Mouse (Mus musculus) 3134 (cell line): Measurements from ENCODE around the gene Dazap1.

Experiments used
- DNase-seq: peaks from one replicate; pipeline ENCODE4 v3.0.0-alpha.2; 2011; ENCODE audit warnings: low spot score; ENCODE audit not compliant: insufficient read length; ENCODE audit errors: extremely low read depth

Gene Dazap1

DNA sequence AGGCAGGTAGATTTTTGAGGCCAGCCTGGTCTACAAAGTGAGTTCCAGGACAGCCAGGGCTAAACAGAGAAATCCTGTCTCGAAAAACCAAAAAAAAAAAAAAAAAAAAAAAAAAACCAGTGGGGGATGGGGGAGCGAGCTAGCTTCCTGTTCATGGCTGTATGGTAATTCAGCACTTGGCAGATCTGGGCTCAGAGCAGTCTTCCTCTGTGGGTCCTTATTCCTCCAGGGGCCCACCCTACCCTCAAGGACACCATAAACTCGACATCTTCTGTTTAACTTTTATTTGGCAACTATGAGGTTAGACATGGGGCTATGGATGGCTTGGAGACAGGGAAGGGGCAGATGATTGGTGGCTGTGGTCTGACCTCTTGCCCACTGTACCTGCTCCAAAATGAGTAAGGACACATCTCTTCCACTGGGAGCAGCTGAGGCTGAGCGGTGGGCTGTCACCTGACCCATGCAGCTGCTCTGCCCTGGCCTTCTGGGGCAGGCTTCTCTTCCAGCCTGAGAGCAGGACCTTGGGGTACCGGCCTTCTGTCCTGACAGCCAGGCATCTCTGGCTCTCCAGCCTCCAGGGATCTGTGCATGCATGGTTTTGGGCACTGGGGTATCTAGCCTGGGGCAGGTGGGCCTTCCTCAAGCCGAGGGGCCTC, 59.9 kb downstream of the Dazap1 start:
- DNase-seq = no peak

DNA sequence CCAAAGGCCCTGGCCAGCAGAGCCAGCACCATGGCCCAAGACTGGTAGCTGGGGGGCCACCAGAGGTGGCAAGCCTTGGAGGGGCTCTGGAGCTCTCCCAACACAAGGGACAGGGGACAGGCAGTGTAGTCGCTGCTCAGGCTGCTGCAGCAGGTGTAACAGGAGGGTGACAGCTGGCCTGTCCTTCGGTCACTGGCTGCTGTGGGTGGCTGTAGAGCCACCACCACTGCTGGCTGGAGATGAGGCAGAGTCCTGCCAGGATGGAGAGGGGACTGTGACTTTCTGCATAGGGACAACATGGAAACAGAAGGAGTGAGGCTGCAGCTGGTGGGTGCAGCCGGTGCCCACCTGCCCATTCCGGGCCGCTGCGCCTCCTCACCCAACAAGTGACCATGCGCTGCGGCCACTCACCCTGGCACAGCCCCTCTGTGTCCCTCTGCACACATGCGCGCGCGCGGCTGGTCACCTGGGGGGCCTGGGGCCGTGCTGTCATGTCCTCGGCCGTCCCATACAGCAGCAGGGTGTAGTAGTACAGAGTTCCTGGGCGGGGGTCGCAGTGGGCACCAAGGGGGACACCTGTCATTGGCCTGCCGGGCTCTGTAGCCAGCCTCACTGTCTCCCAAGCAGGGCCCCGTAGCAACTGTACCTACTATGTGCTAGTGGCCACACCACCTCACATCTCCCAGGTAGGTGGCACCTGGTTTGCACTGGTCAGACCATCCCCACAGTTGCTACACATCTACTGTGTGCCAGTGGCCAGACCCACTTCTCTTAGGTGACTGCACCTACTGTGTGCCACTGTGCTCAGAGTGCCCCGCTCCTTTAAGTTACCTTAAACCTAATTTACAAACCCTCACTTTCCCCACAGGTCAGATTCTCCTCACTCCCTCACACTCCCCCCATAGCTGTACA, 60.6 kb downstream of the Dazap1 start:
- DNase-seq = no peak

DNA sequence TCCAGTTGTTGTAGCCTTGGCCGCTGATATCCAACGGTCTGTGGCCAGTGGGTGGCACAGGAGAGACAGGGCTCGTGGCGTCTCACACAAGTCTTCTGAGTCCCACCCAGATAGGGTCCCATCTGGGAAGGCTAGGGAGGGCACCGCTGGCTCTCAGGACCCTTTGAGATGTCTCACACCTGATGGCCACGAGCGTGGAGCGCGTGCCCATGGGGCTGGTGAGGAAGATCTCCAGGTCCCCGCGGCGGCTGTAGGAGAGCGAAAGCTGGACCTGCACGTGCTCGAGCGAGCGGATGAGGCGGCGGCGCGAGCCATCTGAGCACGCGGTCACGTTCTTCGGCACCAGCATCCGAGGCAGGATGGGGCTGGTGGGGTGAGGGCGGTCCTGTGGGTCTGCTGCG, 61.5 kb downstream of the Dazap1 start:
- peak; percentile 74 for DNase-seq

DNA sequence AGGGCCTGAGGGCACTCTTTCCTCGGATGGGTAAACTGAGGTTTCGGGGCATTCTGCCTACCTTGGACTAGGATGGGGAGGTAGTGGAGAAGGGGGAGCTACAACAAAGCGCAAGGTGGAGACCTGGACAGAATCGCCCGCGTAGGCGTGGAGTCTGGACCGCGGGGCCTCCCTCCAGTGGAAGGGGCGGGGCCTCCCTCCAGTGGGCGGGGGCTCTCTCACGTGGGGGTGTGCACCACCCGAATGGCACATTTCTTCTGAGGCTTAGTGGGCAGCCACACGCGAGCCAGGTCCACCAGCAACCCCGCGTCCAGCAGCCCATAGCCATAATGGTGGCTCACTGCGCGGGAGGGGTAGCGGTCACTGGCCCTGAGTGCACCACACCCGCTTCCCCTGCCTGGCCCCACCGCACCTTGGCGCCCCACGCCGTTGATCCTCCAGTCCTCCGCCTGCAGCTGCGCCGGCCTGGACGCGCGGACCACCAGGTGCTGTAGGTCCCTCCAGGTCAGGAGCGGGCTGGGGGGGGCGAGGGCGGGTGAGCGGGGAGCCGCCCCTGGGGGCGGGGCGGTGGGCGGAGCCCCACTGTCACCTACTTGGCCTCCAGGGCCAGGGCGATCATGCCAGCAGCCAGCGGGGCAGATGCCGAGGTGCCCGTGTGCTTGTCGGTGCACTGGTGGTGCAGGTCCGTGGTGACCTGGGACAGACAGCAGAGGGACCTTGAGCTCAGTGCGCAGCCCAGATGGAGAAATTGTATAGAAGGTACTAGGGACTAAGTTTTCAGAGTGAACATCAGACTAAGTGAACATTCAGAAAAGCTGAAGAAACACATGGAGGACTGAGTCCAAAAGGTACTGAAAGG, 62.2 kb downstream of the Dazap1 start:
- peak; percentile 89 for DNase-seq

DNA sequence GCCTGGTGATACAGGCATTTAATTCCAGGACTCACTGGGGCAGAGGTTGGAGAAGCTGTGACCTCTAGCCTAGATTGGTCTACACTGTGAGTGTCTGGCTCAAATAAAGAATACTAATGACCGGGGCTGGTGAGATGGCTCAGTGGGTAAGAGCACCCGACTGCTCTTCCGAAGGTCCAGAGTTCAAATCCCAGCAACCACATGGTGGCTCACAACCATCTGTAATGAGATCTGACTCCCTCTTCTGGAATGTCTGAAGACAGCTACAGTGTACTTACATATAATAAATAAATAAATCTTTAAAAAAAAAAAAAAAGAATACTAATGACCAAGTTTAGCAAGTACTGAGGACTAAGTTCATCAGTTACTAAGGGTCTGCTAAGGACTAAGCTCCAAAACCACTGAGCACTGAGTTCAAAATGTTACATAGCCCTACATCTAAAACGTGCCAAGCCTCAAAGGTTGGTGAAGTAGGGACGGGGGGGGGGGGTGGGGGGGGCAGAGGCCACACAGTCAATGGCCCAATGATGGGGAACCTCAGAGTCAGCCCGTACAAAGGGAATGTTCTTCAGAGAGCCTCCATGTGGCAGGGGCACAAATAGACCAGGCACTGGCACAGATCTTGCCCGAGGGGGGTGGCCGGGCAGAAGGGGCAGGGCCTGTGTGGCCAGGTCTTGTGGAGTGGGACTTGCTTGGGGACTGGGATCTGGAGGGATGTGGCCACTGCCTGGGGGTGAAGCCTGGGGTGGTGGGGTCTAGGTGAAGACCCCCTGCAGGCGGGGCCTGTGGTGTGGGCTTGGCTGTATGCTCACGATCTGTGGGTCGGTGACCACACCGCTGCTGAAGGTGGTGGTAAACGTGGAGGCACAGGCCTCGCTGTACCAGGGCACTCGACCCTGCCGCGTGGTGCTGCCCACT, 63.1 kb downstream of the Dazap1 start:
- DNase-seq = peak; percentile 66

DNA sequence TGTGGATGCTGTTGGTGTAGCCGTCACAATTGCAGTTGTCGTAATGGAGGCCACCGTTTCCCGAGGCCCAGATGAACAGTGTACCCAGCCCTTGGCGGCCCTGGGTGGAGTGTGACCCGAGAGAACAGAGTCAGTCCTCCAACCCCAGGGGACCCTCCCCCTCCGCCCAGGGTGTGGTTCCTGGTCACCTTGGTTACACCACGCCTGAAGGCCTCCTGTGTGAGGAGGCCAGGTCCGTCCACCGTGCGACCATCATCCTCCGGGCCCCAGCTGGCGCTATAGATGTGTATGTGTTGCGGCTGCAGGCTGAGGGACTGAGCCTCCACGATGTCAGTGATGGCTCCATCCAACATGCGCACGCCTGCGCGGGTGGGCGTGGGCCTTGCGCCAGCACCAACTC, 63.8 kb downstream of the Dazap1 start:
- no peak for DNase-seq

DNA sequence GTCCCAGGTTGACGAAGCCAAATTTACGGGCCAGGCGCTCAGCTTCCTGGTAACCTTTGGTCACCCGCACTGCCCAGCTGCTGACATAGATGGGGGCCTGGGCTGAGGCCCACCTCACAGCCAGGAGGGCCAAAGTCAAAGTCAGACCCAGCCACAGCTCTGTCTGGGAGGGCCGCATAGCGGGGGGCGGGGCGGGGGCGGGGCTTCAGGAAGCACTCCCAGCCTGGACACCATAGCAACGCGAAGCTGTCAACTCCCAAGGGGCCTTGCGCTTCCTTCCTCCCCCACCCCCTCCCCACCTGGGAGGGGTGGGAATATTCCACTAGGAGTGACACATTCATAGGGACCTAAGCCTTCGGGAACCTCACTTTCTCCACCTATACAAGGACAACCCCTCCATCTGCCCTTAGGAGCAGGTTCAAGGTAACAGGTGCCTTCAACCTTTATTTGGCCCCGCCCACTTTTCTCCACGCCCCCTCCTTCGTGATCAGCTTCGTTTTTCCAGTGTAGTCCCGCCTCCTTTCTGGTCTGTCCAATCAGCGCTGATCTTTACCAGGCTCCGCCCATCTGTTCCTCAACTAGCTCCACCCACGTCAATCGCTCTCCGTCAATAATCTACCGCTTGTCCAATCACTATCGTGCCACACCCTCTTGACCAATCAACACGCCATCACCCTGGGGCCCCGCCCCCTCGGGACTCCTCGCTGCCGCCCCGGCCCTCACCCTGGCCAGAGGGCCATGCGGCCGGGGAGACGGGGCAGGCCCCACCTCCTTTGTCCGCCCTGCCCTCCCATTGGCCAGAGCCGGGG, 68.2 kb downstream of the Dazap1 start, which contains the start of the genes Pcsk4 and Reep6:
Pcsk4 (minus strand) TSS at position 226 of the 809 bp plus-strand sequence.
Reep6 (plus strand) TSS at position 681 of the 809 bp plus-strand sequence.
- DNase-seq = no peak

DNA sequence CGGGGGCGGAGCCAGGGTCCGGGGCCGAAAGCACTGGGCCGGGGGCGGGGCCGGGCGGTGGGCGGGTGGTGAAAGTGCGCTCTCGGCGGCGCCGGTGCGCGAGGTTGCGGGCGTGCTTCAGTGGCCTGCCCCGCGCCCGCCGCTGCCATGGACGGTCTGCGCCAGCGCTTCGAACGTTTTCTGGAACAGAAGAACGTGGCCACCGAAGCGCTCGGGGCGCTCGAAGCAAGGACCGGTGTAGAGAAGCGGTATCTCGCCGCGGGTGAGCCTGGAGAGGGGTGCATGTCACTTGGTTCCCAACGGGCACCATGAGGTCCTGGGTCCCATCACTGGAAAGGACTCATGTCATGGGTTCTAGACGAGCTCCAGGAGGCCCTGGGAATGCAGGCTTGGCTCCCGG, 68.8 kb downstream of the Dazap1 start:
- no peak for DNase-seq

DNA sequence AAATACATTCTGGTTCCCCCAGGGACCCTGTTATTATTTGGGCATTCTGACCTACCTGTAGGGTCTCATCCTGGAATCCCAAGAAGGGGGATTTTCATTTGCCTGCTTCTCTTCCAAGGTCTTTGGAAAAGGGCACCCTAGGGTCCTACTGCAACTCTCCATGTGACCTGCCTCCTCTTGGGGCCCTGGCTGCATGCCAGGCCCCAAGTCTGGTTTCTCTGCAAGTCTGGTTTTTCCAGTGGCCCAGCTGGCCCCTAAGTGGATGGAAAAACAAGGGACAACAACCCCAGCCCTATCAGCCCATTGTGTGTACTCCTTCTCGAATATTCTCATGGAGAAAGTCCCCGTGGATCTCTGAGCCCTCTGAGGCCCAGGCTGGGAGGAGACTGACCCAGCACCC, 69.6 kb downstream of the Dazap1 start:
- DNase-seq = no peak

DNA sequence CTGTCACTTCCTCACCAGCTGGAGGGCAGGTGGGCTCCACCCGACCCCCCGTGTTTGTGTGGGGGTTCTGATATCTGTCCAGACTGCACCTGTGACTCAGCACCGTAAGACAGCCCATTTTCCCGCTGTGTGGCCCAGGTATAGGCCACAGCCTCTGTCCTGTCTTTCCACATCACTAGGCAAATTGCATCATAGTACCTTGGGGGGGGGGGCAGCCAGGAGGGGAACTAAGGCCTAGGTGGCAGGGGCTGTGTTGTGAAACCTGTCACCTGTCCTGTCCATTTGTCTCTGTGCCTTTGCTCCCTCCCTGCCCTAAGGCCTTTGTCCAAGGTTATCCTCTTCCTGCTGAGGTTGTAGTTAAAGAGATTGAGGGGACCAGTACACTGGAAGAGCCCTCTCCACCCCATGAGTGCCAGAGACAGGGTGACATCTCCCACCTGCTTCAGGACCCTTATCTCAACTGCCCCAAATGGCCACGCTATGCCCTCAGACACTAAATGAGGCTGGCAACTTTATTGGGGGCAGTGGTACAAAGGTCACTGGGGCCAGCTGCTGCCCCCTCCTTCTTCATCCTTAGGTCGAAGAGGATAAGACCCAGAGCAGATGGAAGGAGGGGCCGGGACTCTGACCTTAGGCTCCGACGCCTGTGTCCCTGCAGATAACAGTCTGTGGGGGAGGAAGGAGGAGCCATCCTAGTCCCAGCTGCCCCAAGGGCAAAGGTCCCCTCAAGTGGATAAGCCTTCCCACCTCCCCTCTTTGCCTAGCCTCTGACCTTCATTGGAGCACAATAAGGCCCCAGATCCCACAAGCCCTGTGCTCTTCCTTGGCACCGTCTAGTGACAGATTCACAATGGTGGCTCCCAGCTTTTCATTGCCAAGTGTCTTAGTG, 70.6 kb downstream of the Dazap1 start:
- no peak for DNase-seq

DNA sequence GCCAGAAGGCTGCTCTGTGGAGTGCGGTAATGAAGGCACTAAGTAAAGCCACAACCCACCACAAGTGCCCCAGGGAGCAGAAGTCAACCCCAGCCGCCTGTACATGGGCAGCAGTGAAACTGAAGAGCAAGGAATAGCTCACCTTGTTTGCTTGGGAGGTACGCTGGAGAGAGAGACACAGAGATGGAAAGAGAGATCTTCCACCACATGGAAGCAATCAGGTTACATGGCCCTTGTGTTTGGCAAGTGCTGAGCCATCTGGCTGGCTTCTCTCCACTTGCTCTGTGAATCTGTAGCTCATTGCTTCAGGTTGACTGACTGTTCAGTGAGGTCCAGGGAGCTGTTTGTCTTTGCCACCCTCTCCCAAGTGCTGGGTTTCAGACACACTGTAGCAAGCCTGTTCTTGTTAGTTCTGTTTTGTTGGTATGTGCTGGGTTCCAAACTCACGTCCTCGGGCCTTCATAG, 71.3 kb downstream of the Dazap1 start:
- no peak for DNase-seq

DNA sequence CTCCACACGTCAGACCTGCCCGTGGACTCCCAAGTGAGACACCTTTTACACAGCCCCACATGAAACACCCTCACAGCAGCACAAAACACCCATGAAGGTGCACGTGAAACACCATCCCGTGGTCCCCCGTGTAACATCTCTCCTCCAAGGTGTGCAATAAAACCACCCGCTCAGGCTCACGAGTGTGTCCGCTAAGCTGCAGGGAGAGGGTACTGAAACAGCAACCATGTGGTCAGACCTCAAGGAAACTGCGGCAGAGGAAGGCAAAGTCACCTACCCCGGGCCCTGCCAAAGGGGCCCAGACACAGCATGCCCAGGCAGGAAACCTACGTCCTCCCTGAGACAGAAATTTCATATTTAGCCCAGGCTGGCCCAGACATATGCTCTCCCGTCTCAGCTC, 75.0 kb downstream of the Dazap1 start:
- DNase-seq = no peak
